Mouse (Mus musculus): Measurements from ENCODE around the gene Serpina3g.
"Not testable (repeated sequence)": the region's sequence is repeated elsewhere in the genome, so short reads cannot be mapped to it uniquely, and the experiment has no call there.

The Serpina3g gene

DNA sequence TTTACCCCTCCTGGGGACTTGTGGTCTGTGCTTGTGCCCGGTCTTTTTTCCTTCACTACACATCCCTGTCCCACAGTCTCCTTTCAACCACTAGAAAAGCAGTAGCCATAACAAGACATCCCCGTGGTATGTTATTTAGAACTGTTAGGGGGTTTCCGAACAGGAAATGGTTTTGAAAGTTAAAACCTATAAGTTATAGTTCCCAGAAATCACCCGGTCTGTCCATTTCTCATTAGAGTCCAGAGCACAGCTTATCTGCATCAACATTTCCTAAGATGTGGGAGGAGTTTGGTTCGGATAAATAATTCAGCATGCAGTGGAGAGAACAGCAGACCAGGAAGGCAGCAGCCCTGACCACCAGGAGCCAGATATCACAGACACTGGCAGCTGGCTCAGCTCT is at the start of gene Serpina3g:
Gene Serpina3g (plus strand): TSS at position 331 of the 400 bp plus-strand sequence.
- in situ Hi-C loops (cut with MboI; ENCODE audit: low pct_unique_long_range_greater_than_20kb in 1 of 2, low sequenced_read_pairs in 2 of 2, unreplicated experiment in 1 of 2) = no loop called here

DNA sequence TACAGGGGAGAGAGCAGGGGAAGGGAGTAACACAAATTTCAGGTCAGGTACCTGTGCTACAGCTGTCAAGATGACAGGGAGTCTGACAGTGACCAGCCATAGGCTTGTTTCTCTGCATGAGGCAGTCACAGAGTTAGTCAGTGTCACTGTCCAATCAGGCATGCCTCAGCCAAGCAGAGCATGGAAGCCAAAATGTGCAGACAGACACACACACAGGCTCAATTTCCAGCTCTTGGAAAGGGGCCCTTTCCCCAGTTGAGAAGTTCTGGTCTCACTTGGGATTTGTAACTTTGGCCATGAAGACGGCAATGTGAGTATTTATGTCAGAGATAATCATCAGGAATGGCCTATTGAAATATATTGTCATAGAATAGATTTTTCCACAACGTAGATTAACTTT is 46.8 kb upstream of the Serpina3g start:
- in situ Hi-C loops (cut with MboI; ENCODE audit: low pct_unique_long_range_greater_than_20kb in 1 of 2, low sequenced_read_pairs in 2 of 2, unreplicated experiment in 1 of 2) = no loop called here

DNA sequence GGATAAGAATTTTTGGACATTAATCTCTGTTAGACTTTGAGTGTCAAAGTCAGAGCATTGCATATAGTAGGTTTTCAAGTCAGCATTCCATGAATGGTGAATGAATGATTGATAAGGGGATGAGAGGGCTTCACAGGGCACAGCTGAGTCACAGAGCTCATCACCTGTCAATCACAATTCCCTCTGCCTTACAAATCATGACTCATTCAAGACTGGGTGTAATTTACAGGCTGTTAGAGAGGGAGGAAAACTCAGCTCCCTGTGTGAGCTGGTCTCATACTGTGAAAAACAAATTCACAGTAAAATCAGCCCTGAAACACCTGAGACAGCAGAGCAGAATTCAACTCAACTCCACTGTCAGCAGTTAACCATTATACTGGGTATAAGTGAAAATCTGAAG is 45.2 kb upstream of the Serpina3g start:
- in situ Hi-C loops (cut with MboI; ENCODE audit: low pct_unique_long_range_greater_than_20kb in 1 of 2, low sequenced_read_pairs in 2 of 2, unreplicated experiment in 1 of 2) = no loop called here

DNA sequence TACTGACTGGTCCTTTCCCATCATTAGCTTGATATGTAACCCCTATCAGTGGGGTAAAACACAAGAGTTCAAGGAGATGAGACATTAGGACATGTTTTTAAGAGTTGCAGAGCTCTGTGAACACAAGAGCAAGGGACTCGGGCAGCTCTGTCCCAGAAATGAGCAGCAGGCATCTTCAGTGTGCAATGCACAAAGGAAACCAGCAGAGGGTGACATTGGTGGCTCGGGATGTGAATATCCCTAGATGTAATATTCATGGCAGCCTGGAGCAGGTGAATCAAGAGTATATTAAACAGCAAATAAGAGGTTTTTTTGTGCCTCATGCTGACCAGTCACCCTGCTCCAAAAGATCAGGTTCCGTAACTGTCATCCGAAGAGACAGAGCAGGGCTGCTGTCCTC is 26.9 kb upstream of the Serpina3g start:
- in situ Hi-C loops (cut with MboI; ENCODE audit: low pct_unique_long_range_greater_than_20kb in 1 of 2, low sequenced_read_pairs in 2 of 2, unreplicated experiment in 1 of 2) = no loop called here

DNA sequence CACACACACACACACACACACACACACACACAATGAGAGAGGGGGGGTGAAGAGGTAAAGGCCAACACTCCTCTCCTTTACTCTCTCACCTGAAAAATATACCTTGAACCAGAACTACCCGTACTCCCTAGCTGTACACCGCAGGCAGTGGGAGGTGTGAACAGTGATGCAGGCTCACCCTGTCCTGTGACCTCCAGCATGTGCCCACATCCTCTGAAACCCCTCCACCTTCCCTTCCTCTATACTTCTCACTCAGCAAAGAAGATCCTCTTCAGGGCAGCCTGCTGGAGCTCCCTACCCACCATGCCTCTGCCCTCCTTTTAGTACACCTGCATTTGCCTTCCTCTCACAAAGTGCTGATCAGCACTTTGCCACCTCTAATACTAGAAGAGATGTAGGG is 26.2 kb upstream of the Serpina3g start:
- in situ Hi-C loops (cut with MboI; ENCODE audit: low pct_unique_long_range_greater_than_20kb in 1 of 2, low sequenced_read_pairs in 2 of 2, unreplicated experiment in 1 of 2) = loop anchor here (5.0 to 10.0 kb wide), 2 partner anchors 52 to 205 kb away; partner anchors contain the start of gene Serpina3i (in 1 of the 2)

DNA sequence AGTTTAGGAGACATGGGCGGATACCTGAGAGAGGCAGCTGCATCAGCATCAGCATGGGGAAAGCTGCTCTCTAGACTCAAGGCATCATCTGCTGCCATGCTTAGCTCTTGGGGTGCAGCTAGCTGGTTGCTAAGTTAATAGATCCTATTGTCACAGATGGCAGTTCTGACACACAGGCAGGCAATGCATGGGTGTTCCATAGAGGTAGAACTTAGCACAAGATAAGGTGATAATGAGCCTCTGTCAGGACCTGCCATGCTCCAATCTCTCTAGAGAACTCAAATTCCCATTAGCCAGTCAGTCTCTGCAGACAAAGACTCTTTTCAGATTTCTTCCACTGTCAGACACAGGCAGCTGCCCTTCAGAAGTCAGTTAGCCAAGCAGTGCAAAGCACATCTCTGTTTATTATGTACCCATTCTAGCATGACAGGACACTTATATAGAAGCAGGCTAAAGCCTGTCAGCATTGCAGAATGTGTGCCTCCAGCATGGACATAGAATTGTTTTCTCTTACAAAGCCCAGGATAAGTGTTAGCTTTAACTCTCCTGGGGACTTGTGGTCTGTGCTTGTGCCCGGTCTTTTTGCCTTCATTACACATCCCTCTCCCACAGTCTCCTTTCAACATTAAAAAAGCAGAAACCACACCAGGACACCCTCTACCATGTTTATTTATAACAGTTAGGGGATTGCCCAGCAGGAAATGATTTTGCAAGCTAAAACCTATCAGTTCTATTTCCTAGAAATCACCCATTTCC is 22.2 kb upstream of the Serpina3g start:
- in situ Hi-C loops (cut with MboI; ENCODE audit: low pct_unique_long_range_greater_than_20kb in 1 of 2, low sequenced_read_pairs in 2 of 2, unreplicated experiment in 1 of 2) = loop anchor here (5.0 to 10.0 kb wide), 2 partner anchors 48 to 201 kb away; partner anchors contain the start of gene Serpina3i (in 1 of the 2)

DNA sequence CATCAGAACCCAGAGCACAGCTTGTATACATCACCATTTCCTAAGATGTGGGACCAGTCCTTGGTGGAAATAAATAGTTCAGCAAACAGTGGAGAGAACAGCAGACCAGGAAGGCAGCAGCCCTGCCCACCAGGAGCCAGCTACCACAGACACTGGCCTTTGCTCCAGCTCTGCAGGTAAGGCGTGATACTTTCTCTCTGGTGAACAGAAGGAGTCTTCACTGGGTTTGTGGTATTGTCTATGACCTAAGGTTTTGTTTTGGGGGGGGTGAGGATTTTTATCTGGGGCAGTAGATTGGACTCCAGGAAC is 21.6 kb upstream of the Serpina3g start, which contains the start of gene Serpina3f:
Gene Serpina3f (plus strand): TSS at position 100 of the 309 bp plus-strand sequence.
- in situ Hi-C loops (cut with MboI; ENCODE audit: low pct_unique_long_range_greater_than_20kb in 1 of 2, low sequenced_read_pairs in 2 of 2, unreplicated experiment in 1 of 2) = loop anchor here (5.0 to 10.0 kb wide), 2 partner anchors 48 to 200 kb away; partner anchors contain the start of gene Serpina3i (in 1 of the 2)

DNA sequence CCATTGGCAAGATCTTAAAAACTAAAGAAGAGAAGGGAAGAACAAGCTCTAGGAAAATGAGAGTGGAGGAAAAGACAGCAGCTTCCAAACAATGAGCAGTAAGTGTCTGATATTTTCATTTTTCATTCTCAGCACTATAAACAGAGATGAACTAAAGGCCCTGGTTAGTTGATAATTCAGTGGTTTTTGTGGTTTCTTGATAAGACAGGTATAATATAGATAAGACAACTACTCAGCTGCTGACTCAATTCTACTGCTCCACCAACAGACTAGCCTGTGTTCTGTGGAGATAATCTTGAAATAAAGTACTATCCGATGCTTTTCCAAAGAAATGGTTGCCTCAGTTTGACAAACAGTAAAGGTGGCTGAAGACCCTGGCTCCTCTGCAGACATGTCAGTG is 20.8 kb upstream of the Serpina3g start:
- in situ Hi-C loops (cut with MboI; ENCODE audit: low pct_unique_long_range_greater_than_20kb in 1 of 2, low sequenced_read_pairs in 2 of 2, unreplicated experiment in 1 of 2) = loop anchor here (10.0 kb wide), 1 partner anchor 200 kb away; no protein-coding TSS in a partner anchor

DNA sequence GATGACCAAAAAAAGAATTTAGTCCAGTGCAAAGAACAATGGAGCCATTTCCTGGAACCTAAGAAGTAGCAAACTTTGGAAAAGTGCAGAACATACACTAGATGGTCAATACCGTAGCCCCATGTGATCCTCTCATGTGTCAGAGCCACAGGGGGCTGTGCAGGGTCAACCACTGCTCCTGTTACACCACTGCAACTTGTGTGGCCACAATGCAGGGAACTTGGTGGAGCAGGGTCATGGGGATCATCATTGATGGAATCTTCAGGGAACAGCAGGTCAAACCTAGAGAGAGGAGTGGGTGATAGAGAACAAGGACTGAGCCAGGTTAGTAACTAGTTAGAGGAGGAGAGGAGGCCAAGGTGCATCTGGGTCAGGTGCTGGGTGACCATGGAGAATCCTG is 14.4 kb upstream of the Serpina3g start:
- in situ Hi-C loops (cut with MboI; ENCODE audit: low pct_unique_long_range_greater_than_20kb in 1 of 2, low sequenced_read_pairs in 2 of 2, unreplicated experiment in 1 of 2) = no loop called here

DNA sequence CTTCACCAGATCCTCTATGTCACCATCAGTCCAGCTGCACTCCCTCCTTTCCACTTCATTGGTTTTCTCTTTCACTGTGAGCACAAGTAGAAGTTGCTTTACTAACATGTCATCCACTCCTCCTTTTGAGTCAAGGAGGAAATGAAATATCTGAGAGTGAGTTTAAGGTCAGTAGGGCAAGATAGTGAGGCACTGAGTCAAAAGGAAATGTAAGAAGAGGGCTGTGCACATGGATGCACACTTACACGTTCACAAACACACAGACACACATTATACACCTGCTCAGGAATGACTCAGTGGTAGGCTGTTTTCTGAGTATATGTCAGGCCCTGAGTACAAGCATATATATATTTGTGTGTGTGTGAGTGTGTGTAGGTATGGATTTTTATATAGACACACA is 12.4 kb upstream of the Serpina3g start:
- in situ Hi-C loops (cut with MboI; ENCODE audit: low pct_unique_long_range_greater_than_20kb in 1 of 2, low sequenced_read_pairs in 2 of 2, unreplicated experiment in 1 of 2) = no loop called here

DNA sequence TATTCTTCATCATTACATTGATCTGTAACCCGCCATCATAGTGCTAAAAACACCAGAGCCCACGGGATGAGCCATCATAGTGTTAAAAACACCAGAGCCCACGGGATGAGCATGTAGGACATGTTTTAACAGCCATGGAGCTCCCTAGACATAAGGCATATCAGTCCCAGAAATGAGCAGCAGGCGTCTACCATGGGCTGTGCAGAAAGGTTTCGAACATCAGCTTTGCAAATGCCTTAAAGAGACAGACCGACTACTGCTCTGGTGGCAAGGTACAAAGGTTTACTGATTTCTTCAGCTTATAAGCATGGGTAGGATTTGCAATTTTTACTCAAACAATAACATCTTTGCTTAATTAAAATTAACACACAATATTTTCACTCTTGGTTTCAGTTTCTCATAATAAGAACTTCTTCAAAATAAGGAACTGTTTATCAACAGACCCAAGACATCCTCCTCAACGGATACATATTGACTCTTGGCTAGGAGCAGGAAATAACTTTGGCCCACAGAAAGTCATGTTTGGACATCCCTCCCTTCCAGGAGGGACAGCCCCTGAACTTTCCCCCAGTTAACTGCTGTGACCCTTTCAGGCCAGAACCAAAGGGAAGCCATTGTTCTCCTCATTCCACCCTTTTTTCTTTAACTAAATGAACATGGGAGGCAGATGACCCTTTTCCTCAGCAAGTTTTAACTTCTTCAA is 11.3 kb upstream of the Serpina3g start:
- in situ Hi-C loops (cut with MboI; ENCODE audit: low pct_unique_long_range_greater_than_20kb in 1 of 2, low sequenced_read_pairs in 2 of 2, unreplicated experiment in 1 of 2) = no loop called here

DNA sequence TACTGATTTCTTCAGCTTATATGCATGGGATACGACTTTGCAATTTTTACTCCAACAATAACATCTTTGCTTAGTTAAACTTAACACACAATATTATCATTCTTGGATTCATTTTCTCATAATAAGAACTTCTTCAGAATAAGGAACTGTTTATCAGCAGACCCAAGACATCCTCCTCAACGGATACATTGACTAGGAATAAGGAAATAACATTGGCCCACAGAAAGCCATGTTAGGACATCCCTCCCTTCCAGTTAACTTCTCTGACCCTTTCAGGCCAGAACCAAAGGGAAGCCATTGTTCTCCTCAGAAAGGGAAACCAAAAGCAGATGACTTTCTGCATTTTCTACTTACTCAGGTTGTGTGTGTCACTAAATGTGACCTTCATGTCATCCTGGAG is 5.3 kb upstream of the Serpina3g start:
- in situ Hi-C loops (cut with MboI; ENCODE audit: low pct_unique_long_range_greater_than_20kb in 1 of 2, low sequenced_read_pairs in 2 of 2, unreplicated experiment in 1 of 2) = no loop called here

DNA sequence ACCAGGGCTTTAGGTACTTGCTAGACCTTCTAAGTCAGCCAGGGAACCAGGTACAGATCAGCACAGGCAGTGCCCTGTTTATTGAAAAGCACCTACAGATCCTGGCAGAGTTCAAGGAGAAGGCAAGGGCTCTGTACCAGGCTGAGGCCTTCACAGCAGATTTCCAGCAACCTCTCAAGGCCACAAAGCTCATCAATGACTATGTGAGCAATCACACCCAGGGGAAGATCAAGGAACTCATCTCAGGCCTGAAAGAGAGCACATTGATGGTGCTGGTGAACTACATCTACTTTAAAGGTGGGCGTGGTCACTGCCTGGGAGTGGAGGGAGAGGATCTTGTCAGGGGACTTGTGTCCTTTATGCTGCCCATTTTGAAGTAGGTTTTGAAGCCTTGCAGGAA is 2.0 kb downstream of the Serpina3g start:
- in situ Hi-C loops (cut with MboI; ENCODE audit: low pct_unique_long_range_greater_than_20kb in 1 of 2, low sequenced_read_pairs in 2 of 2, unreplicated experiment in 1 of 2) = not testable (repeated sequence)

DNA sequence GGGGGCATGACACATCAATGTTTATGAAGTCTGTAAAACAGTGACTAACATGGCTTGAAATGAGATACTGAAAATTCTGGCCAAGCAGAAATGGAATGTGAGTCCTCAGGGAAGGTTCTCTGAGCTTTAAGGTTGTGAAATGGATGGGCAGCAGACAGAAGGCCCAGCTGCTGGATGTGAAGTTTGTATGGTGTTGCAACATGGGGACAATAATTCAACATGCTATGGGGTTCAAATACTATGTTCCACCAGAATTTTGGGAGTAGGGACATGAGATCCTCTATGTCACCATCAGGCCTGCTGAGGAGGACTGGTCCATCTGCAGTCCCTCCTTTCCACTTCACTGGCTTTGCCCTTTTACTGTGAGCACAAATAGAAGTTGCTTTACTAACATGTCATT is 7.3 kb downstream of the Serpina3g start:
- in situ Hi-C loops (cut with MboI; ENCODE audit: low pct_unique_long_range_greater_than_20kb in 1 of 2, low sequenced_read_pairs in 2 of 2, unreplicated experiment in 1 of 2) = no loop called here

DNA sequence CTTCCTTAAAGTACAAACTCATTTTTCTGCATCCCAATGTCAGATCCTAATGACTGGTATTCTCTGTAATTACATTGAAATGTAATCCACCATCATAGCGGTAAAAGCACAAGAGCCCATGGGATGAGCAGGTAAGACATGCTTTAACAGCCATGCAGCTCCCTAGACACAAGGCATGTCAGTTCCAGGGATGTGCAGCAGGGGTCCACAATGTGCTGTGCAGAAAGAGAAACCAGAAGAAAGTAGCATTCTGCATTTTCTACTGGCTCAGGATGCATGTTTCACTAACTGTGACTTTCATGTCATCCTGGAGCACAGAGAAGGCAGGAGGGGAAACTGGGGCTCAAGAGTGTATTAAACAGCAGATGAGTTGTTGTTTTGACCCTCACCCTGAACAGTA is 9.0 kb downstream of the Serpina3g start:
- in situ Hi-C loops (cut with MboI; ENCODE audit: low pct_unique_long_range_greater_than_20kb in 1 of 2, low sequenced_read_pairs in 2 of 2, unreplicated experiment in 1 of 2) = no loop called here

DNA sequence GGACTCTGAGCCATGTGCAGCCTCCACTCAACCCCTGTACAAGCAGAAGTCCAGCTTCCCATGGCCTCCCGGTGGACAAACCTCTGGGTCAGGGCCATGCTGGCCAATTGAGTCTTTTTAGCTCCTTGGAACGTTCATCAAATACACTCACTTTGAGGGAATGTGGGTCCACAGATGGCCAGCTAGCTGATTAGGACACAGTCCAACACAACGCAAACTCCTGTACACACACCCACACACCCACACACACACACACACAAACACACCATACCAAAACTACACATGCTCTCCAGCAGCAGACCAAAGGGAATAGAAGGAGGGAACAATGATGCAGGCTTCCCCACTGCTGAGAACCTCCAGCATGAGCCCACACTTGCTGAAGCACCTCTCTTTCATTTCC is 9.6 kb downstream of the Serpina3g start:
- in situ Hi-C loops (cut with MboI; ENCODE audit: low pct_unique_long_range_greater_than_20kb in 1 of 2, low sequenced_read_pairs in 2 of 2, unreplicated experiment in 1 of 2) = no loop called here

DNA sequence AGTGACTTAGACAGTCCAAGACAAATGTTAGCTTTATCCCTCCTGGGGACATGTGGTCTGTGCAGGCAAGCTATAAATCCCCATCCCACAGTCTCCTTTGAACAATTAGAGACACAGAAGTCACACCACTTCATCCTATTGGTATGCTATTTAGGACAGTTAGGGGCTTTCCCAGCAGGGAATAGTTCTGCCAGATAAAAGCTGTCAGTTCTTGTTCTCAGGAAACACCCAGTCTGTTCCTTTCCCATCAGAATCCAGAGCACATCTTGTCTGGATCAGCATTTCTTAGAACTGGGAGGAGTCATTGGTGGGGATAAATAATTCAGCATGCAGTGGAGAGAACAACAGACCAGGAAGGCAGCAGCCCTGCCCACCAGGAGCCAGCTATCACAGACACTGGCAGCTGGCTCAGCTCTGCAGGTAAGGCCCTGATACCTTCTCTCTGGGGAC is 11.5 kb downstream of the Serpina3g start:
- in situ Hi-C loops (cut with MboI; ENCODE audit: low pct_unique_long_range_greater_than_20kb in 1 of 2, low sequenced_read_pairs in 2 of 2, unreplicated experiment in 1 of 2) = no loop called here

DNA sequence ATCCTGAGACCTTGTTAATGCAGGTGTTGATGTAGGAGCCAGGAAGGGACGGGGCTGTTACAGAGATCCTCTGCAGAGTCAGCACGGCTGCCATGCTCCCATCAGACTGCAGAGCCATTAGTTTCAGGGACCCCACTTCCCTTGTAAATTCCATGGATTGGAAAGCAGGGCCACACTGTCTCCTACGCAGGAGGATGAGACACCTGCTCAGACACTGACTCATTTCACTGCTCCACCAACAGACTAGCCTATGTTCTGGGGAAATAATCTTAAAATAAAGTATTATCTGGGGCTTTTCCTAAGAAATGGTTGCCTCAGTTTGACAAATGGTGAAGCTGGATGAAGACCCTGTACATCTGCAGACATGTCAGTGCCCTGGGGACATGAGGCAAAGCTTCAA is 12.2 kb downstream of the Serpina3g start:
- in situ Hi-C loops (cut with MboI; ENCODE audit: low pct_unique_long_range_greater_than_20kb in 1 of 2, low sequenced_read_pairs in 2 of 2, unreplicated experiment in 1 of 2) = no loop called here

DNA sequence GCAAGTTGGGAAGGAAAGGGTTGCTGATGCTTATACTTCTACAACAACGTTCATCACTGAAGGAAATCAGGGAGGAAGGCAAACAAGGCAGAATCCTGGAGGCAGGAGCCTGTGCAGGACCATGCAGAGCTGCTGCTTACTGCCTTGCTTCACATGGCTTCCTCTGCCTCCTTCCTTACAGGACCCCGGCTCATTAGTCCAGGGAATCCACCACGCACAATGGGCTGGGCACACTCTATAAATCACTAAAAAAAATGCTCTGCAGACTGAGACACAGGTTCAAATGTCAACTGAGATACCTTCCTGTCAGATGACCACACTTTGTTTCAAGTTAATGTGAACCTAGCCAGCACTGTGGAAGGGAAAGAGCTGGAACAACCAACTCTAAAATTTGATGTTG is 25.0 kb downstream of the Serpina3g start:
- in situ Hi-C loops (cut with MboI; ENCODE audit: low pct_unique_long_range_greater_than_20kb in 1 of 2, low sequenced_read_pairs in 2 of 2, unreplicated experiment in 1 of 2) = loop anchor here in 1 of 2 experiments (5.0 kb wide), 1 partner anchor 49 kb away; the partner anchor contains the start of gene Serpina3f

Measured in mouse embryonic stem cell (cell line).